Mouse (Mus musculus): ENCODE results near the gene Trh. TPM values are rescaled to one million over a fixed set of nuclear protein-coding genes. Genes with fewer than 3 reads are reported as not detected.

Trh gene
- polyA plus RNA-seq (2015; fragmentation: Nextera tagmentation; extraction: Ambion mirVana): 1.4 and 4.4 TPM in 2 replicates

GRCm38 (mm10) chr6:92244591-92244990 is at the start of gene Trh:
Gene Trh, minus strand, starts transcription at chr6:92244650.

GRCm38 (mm10) chr6:92214773-92215449 is 29.5 kb downstream of the Trh start, which contains the start of gene Rbsn:
Gene Rbsn, minus strand, starts transcription at chr6:92214925.

Other genes starting within 250 kb of the Trh start
- 9.5 TPM in 2 replicates for gene Nr2c2, start 153.3 kb downstream of the Trh start, polyA plus RNA-seq (2015; fragmentation: Nextera tagmentation; extraction: Ambion mirVana)
- 37.0 and 37.8 TPM in 2 replicates for gene Mrps25, start 60.6 kb downstream of the Trh start, polyA plus RNA-seq (2015; fragmentation: Nextera tagmentation; extraction: Ambion mirVana)
- 15.6 and 19.2 TPM in 2 replicates for gene Rbsn, start 29.7 kb downstream of the Trh start, polyA plus RNA-seq (2015; fragmentation: Nextera tagmentation; extraction: Ambion mirVana)

All from urinary bladder, postnatal 0 days (tissue).